Mouse (Mus musculus): ENCODE measurements around the gene Ncs1. TPM values are rescaled to one million over a fixed set of nuclear protein-coding genes. Genes with fewer than 3 reads are reported as not detected.

Gene Ncs1
- total RNA-seq, 2 experiments from 2014 or later, result 149 to 150 TPM

GRCm38 (mm10) chr2:31244216-31244615, 1.4 kb upstream of the Ncs1 start:
- peak in 1 of 2 experiments; percentile 26 for DNase-seq (ENCODE audit: low spot score in 2 of 2)

DNA sequence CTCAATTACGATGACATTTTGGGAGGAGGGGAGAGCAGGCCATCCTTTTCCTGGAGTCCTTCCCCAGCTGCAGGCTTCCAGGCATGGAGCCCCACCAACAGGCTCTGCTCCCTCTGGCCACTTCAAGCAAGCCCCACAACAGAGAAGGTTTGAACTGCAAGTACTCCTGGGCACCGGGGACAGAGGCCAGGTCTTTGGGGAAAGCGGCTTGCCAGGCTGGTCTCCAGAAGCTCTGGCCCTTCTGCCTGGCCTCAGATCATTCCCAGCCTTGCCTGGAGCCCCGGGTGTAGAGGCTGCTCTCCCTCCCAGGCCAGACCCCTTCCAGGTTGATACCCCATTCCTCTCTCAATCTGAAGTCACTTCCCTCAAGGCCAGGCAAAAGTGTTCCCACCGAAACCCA, 572 bp upstream of the Ncs1 start:
- no peak for DNase-seq (ENCODE audit: low spot score in 2 of 2)

DNA sequence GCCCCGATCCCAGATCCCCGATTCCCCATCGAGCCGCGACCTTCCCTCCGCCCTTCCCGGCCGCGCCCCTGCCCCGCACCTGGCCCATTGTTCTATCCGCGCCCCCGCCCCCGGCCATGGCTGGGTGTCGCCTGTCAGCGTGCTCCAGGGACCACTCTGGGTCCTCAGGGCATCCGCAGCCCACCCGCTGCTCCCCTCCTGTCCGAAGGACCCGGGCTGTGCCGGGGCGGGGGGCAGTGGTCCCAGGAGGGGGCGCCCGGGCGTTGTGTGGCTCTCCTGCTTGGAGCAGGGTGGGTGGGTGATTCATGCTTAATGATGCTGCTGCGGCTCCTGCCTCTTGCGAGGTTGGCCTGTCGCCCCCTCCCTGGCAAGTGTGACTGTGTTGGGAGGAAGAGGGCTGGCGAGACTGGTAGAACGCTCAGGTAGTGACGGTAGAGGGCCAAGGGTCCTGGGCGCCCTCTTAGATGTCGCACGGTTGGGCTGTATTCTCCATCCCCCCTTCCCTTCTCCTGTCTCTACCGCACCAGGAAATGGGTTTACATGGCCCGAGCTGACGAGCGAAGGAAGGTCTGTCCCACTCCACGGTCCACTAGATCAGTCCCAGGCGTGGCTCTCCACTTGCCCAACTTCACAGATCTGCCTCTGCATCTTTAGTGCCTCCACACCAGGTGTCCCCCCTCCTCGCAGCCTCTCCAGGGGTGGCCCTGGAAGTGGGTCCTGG, 788 bp downstream of the Ncs1 start:
- peak; percentile 61 to 73 for DNase-seq (ENCODE audit: low spot score in 2 of 2)

- no peak for DNase-seq (ENCODE audit: low spot score in 2 of 2)
Measured at GRCm38 (mm10) chr2:31248856-31249255, 3.2 kb downstream of the Ncs1 start.

DNA sequence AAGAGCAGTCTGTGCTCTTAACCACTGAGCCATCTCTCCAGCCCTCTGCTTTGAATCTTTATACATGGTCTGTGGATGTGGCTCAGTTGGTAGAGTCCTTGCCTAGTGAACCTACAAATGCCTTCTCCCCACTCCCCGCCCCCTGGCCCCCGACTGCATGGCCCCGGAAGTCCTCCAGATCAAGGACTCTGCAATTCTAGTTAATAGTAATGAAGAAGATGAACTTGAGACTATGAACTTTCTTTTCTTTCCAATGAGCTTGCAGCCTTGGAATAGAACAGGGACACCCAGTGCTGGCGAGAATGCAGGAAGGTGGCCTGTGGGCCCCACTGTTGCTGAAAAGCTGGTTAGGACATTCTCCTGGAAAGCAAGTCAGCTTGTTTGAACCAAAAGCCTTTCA, 6.5 kb downstream of the Ncs1 start:
- no peak for DNase-seq (ENCODE audit: low spot score in 2 of 2)

GRCm38 (mm10) chr2:31253463-31253862, 7.8 kb downstream of the Ncs1 start:
- DNase-seq (ENCODE audit: low spot score in 2 of 2), result no peak

- no peak for DNase-seq (ENCODE audit: low spot score in 2 of 2)
Measured at GRCm38 (mm10) chr2:31254806-31255205, 9.2 kb downstream of the Ncs1 start.

- DNase-seq (ENCODE audit: low spot score in 2 of 2), result peak; percentile 52 to 65
Measured at GRCm38 (mm10) chr2:31255952-31256938, 10.6 kb downstream of the Ncs1 start.

DNA sequence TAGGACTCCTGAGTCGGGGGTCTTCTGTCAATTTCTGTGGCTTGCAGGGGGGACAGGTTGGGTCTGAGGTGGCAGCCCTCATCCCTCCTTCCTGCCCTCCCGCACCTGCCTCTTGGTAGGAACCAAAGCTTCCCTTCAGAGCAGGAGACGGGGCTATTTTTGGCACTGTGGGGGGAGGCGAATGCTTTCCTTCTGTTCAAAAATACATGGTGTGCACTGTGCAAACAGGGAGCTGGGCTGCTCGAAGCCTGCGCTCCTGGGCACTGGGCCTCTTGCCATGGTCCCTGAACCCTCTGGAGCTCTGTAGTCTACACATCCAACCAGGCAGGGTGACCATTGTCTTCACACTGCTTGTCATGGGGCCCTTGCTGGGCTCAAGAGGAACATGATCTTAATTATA, 11.5 kb downstream of the Ncs1 start:
- peak; percentile 45 to 52 for DNase-seq (ENCODE audit: low spot score in 2 of 2)

DNA sequence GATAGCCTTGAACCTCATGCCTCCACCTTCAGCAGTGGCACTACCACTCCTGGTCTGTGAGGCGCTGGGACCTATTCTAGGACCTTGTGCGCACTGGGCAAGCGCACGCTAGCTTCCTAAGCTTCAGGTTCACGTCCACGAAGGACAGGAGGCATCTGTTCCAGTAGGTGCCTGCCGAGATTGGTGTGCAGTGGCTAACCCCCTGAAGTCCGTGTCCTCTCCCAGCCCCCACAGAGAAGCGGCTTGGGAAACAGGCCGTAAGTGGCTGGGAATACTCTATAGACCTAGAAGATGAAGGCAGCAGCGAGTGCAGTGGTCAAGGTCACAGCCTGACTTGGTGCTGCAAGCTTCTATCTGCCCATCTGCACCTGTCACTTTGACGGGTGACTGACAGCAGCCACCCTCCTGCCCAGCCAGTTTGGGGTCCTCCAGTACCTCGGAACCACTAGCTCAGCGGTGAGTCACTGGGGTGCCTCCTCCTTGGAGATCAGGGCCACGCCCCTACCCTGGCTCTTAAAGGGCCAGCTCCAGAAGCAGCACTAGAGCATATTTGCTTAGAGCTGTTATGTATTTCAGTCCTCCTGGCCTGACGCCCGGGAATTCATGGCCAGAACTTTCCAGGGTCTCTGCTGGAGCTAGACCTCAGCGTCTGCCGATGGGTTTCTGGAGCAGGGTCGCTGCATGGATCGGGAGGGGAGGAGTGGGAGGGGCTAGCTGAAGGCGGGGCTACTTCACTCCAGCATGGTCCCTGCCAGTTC, 13.2 kb downstream of the Ncs1 start:
- DNase-seq (ENCODE audit: low spot score in 2 of 2), result peak; percentile 65 to 70

GRCm38 (mm10) chr2:31259367-31259920, 13.8 kb downstream of the Ncs1 start:
- DNase-seq (ENCODE audit: low spot score in 2 of 2), result no peak

DNA sequence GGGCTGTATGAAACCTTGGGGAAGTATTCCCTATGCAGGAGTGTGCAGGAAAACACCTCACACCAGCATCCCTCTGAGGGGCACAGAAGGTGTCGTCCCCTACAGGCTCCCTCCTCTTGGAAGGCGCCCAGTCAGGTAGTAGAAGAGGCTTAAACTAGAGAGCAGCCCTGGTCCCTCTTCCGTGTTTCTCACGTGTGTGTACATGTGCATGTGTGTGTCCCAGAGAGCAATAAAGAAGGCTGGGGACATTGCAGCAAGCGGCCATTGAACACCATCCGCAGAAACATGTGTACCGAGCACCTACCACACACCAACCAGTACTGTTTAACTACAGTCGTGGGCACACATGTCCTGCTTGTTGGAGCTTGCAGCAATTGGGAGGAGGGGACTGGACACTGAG, 14.9 kb downstream of the Ncs1 start:
- DNase-seq (ENCODE audit: low spot score in 2 of 2), result no peak

DNA sequence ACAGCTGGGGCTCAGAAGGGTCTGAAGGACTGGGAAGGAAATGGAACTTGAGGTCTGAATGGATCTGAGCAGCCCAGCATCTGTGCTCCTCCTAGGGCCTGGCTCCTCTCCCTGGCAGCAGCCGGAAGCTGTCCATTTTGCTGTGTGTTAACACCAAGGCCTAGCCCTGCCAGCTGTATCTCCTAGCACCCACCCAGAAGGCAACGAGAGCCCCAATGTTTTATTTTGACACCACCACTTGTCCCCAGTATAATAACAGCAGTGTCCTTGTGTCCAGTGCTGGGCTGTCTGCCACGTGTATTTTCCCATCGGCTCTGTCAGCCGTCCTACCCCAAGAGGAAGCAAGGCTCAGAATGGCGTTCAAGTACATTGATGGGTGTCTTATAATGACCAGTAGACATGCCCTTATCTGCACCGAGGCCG, 17.4 kb downstream of the Ncs1 start:
- DNase-seq (ENCODE audit: low spot score in 2 of 2), result peak; percentile 56 to 60

DNA sequence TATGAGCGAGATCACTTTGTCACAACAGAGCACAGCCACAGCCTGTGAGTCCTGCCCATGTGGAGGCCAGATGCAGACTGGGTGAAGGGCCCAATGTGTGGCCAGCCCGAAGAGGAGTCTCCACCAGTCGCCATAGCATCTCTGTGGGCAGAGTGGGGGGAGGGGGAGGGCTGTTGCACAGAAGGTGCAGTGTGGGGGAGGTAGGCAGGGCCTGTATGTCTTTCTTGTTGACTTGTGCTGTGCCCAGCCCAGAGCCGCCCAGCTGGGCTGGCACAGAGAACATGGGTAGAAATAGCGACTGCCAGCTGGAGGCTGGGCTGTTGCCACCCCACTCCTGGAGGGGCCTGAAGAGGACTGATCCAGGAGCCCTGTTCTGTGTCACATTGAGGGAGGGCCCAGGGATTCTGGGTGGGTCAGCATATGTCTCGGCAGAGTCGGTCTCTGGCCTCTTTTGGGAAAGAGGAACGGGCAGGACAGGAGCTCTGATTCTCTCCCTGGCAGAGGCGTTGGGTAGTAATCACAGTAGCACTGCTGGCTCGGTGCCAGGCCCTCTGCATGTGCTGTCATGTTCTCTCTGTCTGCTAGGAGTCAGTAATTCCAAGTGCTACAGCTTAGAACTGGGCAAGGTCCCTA, 18.2 kb downstream of the Ncs1 start:
- DNase-seq (ENCODE audit: low spot score in 2 of 2), result peak; percentile 82 to 85

- no peak for DNase-seq (ENCODE audit: low spot score in 2 of 2)
Measured at GRCm38 (mm10) chr2:31267447-31267846, 21.8 kb downstream of the Ncs1 start.

GRCm38 (mm10) chr2:31268631-31269030, 23.0 kb downstream of the Ncs1 start:
- no peak for DNase-seq (ENCODE audit: low spot score in 2 of 2)

GRCm38 (mm10) chr2:31269188-31269587, 23.6 kb downstream of the Ncs1 start:
- DNase-seq (ENCODE audit: low spot score in 2 of 2), result no peak

GRCm38 (mm10) chr2:31269847-31270246, 24.2 kb downstream of the Ncs1 start:
- DNase-seq (ENCODE audit: low spot score in 2 of 2), result no peak

DNA sequence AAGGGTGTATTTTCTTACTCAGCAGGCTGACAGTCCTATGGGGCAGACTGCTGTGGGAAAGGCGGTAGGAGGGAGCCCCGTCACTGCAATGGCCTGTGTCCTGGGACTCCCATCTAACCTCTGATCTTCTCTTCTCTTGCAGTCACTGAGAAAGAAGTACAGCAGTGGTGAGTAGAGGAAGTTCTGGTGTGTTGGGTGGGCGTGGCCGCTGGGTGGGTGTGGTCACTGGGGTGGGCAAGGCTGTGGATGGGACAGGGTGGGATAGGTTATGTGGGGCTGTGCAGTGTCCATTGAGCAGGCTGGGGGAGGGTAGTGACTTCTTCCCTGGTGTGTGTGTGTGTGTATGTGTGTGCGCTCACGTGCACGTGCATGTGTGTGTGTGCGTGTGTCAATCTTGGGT, 24.8 kb downstream of the Ncs1 start:
- no peak for DNase-seq (ENCODE audit: low spot score in 2 of 2)

DNA sequence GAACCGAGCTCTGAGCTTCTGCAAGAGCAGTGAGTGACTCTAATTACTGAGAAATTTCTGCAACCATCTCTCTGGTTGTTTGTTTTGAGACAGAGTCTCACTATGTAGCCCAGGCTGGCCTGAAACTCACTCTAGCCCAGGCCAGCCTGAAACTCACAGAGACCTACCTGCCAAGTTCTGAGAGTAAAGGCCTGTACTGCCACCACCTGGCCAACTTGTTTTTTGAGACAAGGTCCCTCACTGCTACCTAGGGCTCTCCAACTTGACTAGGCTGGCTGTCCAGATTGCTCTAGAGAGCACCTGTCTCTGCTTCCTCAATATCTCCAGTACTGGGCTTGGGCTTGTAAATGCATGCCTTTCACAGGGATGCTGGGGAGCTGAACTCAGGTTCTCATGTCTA, 25.4 kb downstream of the Ncs1 start:
- DNase-seq (ENCODE audit: low spot score in 2 of 2), result no peak

- DNase-seq (ENCODE audit: low spot score in 2 of 2), result no peak
Measured at GRCm38 (mm10) chr2:31274993-31275392, 29.4 kb downstream of the Ncs1 start.

Data from layer of hippocampus, postnatal 10 days (tissue).